Mouse (Mus musculus): ENCODE results near the gene Fezf2. TPM values are rescaled to one million over a fixed set of nuclear protein-coding genes. Genes with fewer than 3 reads are reported as not detected.

Fezf2 gene
- polyA plus RNA-seq, 1 experiment from 2014 or later = not detected

DNA sequence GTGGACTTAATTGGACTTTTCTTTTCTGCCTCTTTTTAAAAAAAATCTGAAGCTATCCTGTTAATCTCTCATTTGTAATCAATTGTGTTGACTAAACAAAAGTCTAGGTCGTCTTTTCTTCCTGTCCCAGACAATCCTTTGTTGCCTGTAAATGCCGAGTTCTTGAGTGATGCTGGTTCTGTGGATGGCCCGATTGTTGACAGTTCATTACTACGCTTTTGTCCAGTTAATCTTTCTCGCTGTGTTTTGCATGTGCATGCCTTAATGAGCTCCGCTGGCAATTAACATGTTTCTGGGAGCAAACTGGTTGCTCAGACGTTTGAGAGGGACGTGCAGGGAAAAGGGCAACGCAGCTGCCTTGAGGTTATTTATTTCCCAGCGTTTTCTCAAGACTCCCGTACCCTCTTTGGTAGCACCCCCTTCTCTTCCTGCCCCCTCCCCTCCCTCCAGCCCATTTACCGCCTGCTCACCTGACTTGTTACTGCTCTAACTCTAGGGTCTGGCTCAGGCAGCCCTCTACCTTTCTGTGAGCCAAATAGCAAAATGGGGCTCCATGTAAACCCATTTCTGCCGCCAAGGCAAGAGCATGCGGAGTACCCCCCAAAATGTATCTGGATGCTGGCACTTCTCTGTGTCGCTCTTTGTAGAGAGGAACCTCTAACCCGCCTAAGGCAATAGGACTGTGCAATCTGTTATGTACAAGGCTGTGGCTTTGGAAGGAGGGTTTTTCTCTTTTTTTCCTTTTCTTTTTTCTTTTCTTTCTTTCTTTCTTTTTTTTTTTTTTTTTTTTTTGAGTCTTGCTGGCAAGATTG is 9.8 kb downstream of the Fezf2 start:
- Histone ChIP-seq H3K27ac (ENCODE audit: low read depth, low read length) (no peak overlapping the region), H3K27me3 (ENCODE audit: control insufficient read depth, insufficient read depth, low read length) (peaks cover 72% of the 10 kb centered on the region), H3K9ac (replicated peaks; ENCODE audit: low read depth, low read length) (no peak overlapping the region), H3K4me1 (ENCODE audit: control insufficient read depth, insufficient read depth, low read length) (no peaks in the 10 kb centered on the region), H3K36me3 (ENCODE audit: control insufficient read depth, insufficient read depth, low read length) (no peaks in the 10 kb centered on the region), H3K4me2 (ENCODE audit: low read depth, low read length) (no peak overlapping the region), H3K9me3 (ENCODE audit: control insufficient read depth, low read length) (no peaks in the 10 kb centered on the region), H3K4me3 (ENCODE audit: low read depth, low read length) (no peak overlapping the region)
- under 1% methylated on average over 16 of the region's 16 CpGs for WGBS
- ATAC-seq (ENCODE audit: low read depth) = peak; percentile 49; the same call in 1 of the 2 replicates

DNA sequence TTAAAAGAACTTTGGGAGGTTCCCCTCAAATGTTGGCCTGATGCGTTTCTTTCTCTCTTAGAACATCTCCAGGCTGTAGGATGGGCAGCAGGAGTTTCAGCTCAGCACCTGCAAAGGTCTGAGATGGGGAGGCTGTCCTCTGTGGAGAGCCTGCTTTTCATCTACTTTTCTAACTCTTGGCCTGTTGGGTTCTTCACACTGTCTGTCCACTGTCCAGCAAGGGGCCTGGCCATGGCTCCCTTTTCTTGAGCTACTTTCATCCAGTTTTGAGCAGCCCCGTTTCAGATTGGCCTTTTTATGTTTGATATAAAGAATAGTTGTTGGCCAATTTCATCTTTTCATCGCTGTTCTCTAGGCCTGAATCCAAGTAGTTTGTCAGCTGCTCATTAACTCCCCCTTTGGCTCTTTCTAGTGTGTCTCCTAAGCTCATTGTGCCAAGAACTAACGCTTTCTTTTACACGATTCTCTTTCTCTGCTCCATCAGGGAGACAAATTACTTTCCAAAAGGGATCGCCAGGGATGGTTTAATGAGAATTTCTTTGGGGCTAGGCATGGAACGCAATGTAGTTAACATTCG is 10.5 kb downstream of the Fezf2 start:
- peaks cover 69% of the 10 kb centered on the region for H3K27me3 ChIP-seq (ENCODE audit: control insufficient read depth, insufficient read depth, low read length)
- WGBS = 4% methylated on average over 8 of the region's 8 CpGs
- H3K36me3 ChIP-seq (ENCODE audit: control insufficient read depth, insufficient read depth, low read length) = no peaks in the 10 kb centered on the region
- H3K4me1 ChIP-seq (ENCODE audit: control insufficient read depth, insufficient read depth, low read length) = no peaks in the 10 kb centered on the region
- H3K4me2 ChIP-seq (ENCODE audit: low read depth, low read length) = no peak overlapping the region
- no peaks in the 10 kb centered on the region for H3K9me3 ChIP-seq (ENCODE audit: control insufficient read depth, low read length)
- H3K27ac ChIP-seq (ENCODE audit: low read depth, low read length) = no peak overlapping the region
- H3K4me3 ChIP-seq (ENCODE audit: low read depth, low read length) = no peak overlapping the region
- ATAC-seq (ENCODE audit: low read depth) = peak; percentile 1; the same call in 1 of the 2 replicates
- no peak overlapping the region for H3K9ac ChIP-seq (replicated peaks; ENCODE audit: low read depth, low read length)

DNA sequence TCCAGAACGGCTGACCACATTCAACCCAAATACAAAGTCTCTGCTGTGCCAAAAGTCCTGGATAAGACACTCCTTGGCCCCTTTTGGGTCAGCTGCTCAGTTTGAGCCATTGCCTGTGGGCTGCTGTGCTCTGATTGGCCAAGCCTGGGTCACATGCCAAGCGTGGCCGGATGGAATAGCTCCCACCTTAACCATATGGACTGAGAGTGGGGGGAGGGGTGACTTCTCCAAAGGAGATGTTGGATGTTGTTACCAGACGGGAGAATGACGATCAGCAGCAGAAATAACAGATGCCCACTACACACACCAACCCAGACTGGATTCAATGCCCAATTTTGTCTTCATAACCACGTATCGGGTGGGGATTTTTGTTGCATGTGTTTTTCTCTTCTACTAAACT is 13.1 kb downstream of the Fezf2 start:
- H3K9me3 ChIP-seq (ENCODE audit: control insufficient read depth, low read length) = no peaks in the 10 kb centered on the region
- H3K9ac ChIP-seq (replicated peaks; ENCODE audit: low read depth, low read length) = no peak overlapping the region
- H3K36me3 ChIP-seq (ENCODE audit: control insufficient read depth, insufficient read depth, low read length) = no peaks in the 10 kb centered on the region
- no peak overlapping the region for H3K4me2 ChIP-seq (ENCODE audit: low read depth, low read length)
- H3K4me3 ChIP-seq (ENCODE audit: low read depth, low read length) = no peak overlapping the region
- 53% methylated on average over 7 of the region's 7 CpGs for WGBS
- no peaks in the 10 kb centered on the region for H3K4me1 ChIP-seq (ENCODE audit: control insufficient read depth, insufficient read depth, low read length)
- no peak overlapping the region for H3K27ac ChIP-seq (ENCODE audit: low read depth, low read length)
- H3K27me3 ChIP-seq (ENCODE audit: control insufficient read depth, insufficient read depth, low read length) = peaks cover 57% of the 10 kb centered on the region
- ATAC-seq (ENCODE audit: low read depth) = no peak

DNA sequence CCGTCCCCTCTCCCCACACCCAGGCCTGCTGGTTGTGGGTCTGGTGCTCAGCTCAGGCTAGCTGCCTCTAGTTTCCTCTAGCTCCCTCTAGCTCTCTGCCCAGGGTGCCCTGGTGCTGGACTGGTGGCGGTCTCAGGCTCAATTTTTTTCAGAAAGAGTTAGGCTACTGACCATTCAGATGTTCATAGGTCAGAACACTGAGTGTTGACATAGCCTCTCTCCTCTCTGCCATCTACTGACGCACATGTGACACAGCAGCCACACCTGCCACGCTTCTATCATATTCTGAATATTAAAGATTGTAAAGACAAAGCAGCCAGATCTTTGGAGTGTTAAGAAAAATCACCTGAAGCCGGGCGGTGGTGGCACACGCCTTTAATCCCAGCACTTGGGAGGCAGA is 14.4 kb downstream of the Fezf2 start:
- H3K27ac ChIP-seq (ENCODE audit: low read depth, low read length) = no peak overlapping the region
- H3K9me3 ChIP-seq (ENCODE audit: control insufficient read depth, low read length) = no peaks in the 10 kb centered on the region
- no peaks in the 10 kb centered on the region for H3K36me3 ChIP-seq (ENCODE audit: control insufficient read depth, insufficient read depth, low read length)
- no peak overlapping the region for H3K4me2 ChIP-seq (ENCODE audit: low read depth, low read length)
- no peak overlapping the region for H3K4me3 ChIP-seq (ENCODE audit: low read depth, low read length)
- no peak for ATAC-seq (ENCODE audit: low read depth)
- WGBS = 87% methylated on average over 7 of the region's 7 CpGs
- no peak overlapping the region for H3K9ac ChIP-seq (replicated peaks; ENCODE audit: low read depth, low read length)
- H3K27me3 ChIP-seq (ENCODE audit: control insufficient read depth, insufficient read depth, low read length) = peaks cover 50% of the 10 kb centered on the region
- no peaks in the 10 kb centered on the region for H3K4me1 ChIP-seq (ENCODE audit: control insufficient read depth, insufficient read depth, low read length)

DNA sequence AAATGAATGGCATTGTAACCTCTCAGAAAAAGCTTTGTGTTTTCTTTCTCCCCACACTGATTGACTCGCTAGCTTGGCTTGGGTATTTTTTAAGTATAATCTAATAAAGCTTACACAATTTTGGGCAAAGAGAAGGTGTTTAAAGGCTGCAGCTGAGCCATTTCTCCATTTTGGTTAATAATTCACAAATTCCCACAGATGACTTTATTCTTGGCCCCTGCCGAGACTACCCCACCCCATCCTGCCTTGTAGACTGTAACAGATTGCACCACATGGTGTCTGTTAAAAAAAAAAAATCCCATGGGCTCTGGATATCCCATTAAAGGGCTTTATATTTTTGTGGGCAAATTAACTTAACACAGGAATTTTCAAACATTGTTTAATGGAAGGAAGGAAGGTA is 44.9 kb downstream of the Fezf2 start:
- H3K9ac ChIP-seq (replicated peaks; ENCODE audit: low read depth, low read length) = no peak overlapping the region
- H3K4me2 ChIP-seq (ENCODE audit: low read depth, low read length) = no peak overlapping the region
- H3K27ac ChIP-seq (ENCODE audit: low read depth, low read length) = no peak overlapping the region
- H3K36me3 ChIP-seq (ENCODE audit: control insufficient read depth, insufficient read depth, low read length) = no peaks in the 10 kb centered on the region
- no peak overlapping the region for H3K4me3 ChIP-seq (ENCODE audit: low read depth, low read length)
- no peaks in the 10 kb centered on the region for H3K9me3 ChIP-seq (ENCODE audit: control insufficient read depth, low read length)
- no peak for ATAC-seq (ENCODE audit: low read depth)
- no peaks in the 10 kb centered on the region for H3K4me1 ChIP-seq (ENCODE audit: control insufficient read depth, insufficient read depth, low read length)
- WGBS = 58% methylated on average over 2 of the region's 2 CpGs
- no peaks in the 10 kb centered on the region for H3K27me3 ChIP-seq (ENCODE audit: control insufficient read depth, insufficient read depth, low read length)

DNA sequence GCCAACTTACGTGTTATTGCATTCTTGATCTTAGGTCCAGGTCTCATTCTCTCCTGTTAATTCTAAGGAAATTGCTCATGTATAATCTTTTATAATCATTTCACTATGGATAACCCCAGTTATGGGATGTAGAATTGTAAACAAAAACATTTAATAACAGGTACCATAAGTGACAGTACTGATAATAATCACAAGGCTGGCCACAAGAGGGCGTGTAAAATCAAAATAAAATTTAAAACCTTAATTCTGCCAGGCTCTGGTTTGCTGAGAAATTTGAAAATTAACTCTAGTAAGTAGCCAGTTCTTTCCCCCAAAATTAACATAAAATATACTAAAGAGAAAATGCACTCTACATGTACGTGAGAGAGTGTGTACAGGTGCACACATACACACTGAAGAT is 47.3 kb downstream of the Fezf2 start:
- Histone ChIP-seq H3K9me3 (ENCODE audit: control insufficient read depth, low read length) (no peaks in the 10 kb centered on the region), H3K36me3 (ENCODE audit: control insufficient read depth, insufficient read depth, low read length) (no peaks in the 10 kb centered on the region), H3K4me3 (ENCODE audit: low read depth, low read length) (no peak overlapping the region), H3K4me2 (ENCODE audit: low read depth, low read length) (no peak overlapping the region), H3K9ac (replicated peaks; ENCODE audit: low read depth, low read length) (no peak overlapping the region), H3K27me3 (ENCODE audit: control insufficient read depth, insufficient read depth, low read length) (no peaks in the 10 kb centered on the region), H3K4me1 (ENCODE audit: control insufficient read depth, insufficient read depth, low read length) (no peaks in the 10 kb centered on the region), H3K27ac (ENCODE audit: low read depth, low read length) (no peak overlapping the region)
- ATAC-seq (ENCODE audit: low read depth) = no peak
- 69% methylated on average over 3 of the region's 3 CpGs for WGBS

DNA sequence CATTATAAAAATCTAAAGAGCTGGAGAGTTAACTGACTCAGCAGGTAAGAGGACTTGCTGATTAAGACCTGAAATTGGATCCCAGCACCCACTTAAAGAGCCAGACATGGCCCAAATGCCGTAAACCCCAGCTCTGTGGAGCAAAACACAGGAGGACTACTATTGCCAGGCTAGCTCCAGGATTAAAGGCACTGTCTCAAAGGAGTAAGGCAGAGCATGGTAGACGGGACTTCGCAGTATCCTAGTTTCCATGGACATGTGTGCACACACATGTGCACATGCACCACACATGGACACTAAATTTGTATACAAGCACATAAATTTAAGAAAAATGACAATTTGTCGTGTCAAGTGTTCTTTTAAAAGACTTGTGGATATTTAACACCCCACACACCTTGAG is 47.7 kb downstream of the Fezf2 start:
- WGBS = 80% methylated on average over 4 of the region's 4 CpGs
- no peak overlapping the region for H3K9ac ChIP-seq (replicated peaks; ENCODE audit: low read depth, low read length)
- ATAC-seq (ENCODE audit: low read depth) = no peak
- no peaks in the 10 kb centered on the region for H3K36me3 ChIP-seq (ENCODE audit: control insufficient read depth, insufficient read depth, low read length)
- no peaks in the 10 kb centered on the region for H3K27me3 ChIP-seq (ENCODE audit: control insufficient read depth, insufficient read depth, low read length)
- H3K9me3 ChIP-seq (ENCODE audit: control insufficient read depth, low read length) = no peaks in the 10 kb centered on the region
- H3K27ac ChIP-seq (ENCODE audit: low read depth, low read length) = no peak overlapping the region
- no peak overlapping the region for H3K4me2 ChIP-seq (ENCODE audit: low read depth, low read length)
- no peaks in the 10 kb centered on the region for H3K4me1 ChIP-seq (ENCODE audit: control insufficient read depth, insufficient read depth, low read length)
- no peak overlapping the region for H3K4me3 ChIP-seq (ENCODE audit: low read depth, low read length)

DNA sequence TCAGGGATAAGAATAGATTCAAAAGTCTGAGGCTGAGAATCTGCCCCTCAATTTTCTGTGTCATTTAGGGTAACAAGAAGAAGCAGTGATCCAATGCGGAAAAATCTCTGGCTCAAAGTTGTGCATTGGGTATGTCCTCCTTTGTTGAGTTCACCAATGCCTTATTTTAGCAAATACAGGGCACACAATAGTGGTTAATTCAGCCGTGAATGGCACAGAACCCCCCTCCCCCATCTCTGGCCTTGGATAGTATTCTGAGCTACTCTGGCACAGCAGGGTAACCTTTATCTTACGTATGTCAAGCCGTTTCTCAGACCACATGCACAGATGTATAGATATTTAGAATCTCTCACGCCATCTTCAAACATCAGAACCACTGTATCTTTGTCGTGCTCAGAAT is 48.3 kb downstream of the Fezf2 start:
- Histone ChIP-seq H3K9ac (replicated peaks; ENCODE audit: low read depth, low read length) (no peak overlapping the region), H3K9me3 (ENCODE audit: control insufficient read depth, low read length) (no peaks in the 10 kb centered on the region), H3K4me3 (ENCODE audit: low read depth, low read length) (no peak overlapping the region), H3K4me1 (ENCODE audit: control insufficient read depth, insufficient read depth, low read length) (no peaks in the 10 kb centered on the region), H3K27me3 (ENCODE audit: control insufficient read depth, insufficient read depth, low read length) (no peaks in the 10 kb centered on the region), H3K36me3 (ENCODE audit: control insufficient read depth, insufficient read depth, low read length) (no peaks in the 10 kb centered on the region), H3K27ac (ENCODE audit: low read depth, low read length) (no peak overlapping the region), H3K4me2 (ENCODE audit: low read depth, low read length) (no peak overlapping the region)
- WGBS = 36% methylated on average over 6 of the region's 6 CpGs
- no peak for ATAC-seq (ENCODE audit: low read depth)

DNA sequence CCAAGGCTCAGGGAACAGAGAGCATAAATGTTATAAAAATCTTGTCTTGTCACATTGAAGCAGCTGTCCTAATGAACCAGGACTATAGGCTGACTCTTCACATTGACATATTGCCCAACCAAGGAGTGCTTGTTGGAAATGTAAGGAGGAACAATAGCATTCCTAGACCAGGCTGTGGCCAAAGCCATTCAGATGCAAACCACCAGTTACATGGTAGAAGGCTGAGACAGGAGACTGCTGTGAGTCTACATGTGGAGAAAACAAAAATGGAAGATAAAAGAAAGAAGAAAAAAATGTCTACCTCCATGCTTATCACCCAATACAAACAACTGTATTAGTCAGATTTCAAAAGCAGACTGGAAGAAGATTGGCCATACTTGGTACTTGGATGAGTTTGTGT is 48.8 kb downstream of the Fezf2 start:
- no peak for ATAC-seq (ENCODE audit: low read depth)
- Histone ChIP-seq H3K4me2 (ENCODE audit: low read depth, low read length) (no peak overlapping the region), H3K4me1 (ENCODE audit: control insufficient read depth, insufficient read depth, low read length) (no peaks in the 10 kb centered on the region), H3K9me3 (ENCODE audit: control insufficient read depth, low read length) (no peaks in the 10 kb centered on the region), H3K4me3 (ENCODE audit: low read depth, low read length) (no peak overlapping the region), H3K36me3 (ENCODE audit: control insufficient read depth, insufficient read depth, low read length) (no peaks in the 10 kb centered on the region), H3K27me3 (ENCODE audit: control insufficient read depth, insufficient read depth, low read length) (no peaks in the 10 kb centered on the region), H3K27ac (ENCODE audit: low read depth, low read length) (no peak overlapping the region), H3K9ac (replicated peaks; ENCODE audit: low read depth, low read length) (no peak overlapping the region)

Data from neural tube, embryonic 14.5 days (tissue).